Mouse (Mus musculus) bone marrow, adult 2 months (tissue): ENCODE measurements around the gene Nfix. TPM values are rescaled to one million over a fixed set of nuclear protein-coding genes. Genes with fewer than 3 reads are reported as not detected.

ENCODE experiments used
- H3K27ac ChIP-seq: fragments of 200-500 bp; 2 replicates; pipeline ENCODE4 v1.5.1; 2012; ENCODE audit warnings: low read depth, mild to moderate bottlenecking, control low read depth, inconsistent platforms, low read length; ENCODE audit not compliant: control insufficient read depth, poor library complexity, insufficient read depth
- H3K4me1 ChIP-seq: fragments of 200-500 bp; 2 replicates; pipeline ENCODE4 v1.6.1; 2011; ENCODE audit warnings: low read length; ENCODE audit not compliant: control insufficient read depth, insufficient read depth
- H3K4me3 ChIP-seq: fragments of 200-500 bp; replicated peaks from 2 replicates; pipeline ENCODE3; 2011; ENCODE audit warnings: mild to moderate bottlenecking, low read depth, low read length, control low read depth; ENCODE audit not compliant: control insufficient read depth
- CTCF ChIP-seq: fragments of 200-500 bp; IDR thresholded peaks from 2 replicates; pipeline ENCODE4 v1.5.1; 2011; ENCODE audit warnings: low read length, control low read depth; ENCODE audit not compliant: control insufficient read depth, insufficient read depth
- POLR2A ChIP-seq: fragments of 200-500 bp; IDR thresholded peaks from 2 replicates; pipeline ENCODE4 v1.6.1; 2011; ENCODE audit warnings: low read depth, mild to moderate bottlenecking, control low read depth, low read length, borderline replicate concordance; ENCODE audit not compliant: control insufficient read depth
- WGBS: fragments of 180-500 bp; shearing (Covaris S2); methylation state at CpG from one replicate; pipeline ENCODE4 v1.1.7; 2018; 5-methylcytosine and 5-hydroxymethylcytosine counted together
- polyA plus RNA-seq: library from polyadenylated mRNA; stranded (reverse); fragments of >200 nt; gene quantifications from 2 replicates; pipeline ENCODE4 v1.2.4, GENCODE M21; 2011; ENCODE audit warnings: low replicate concordance; ENCODE audit not compliant: missing spikeins, insufficient read depth, insufficient read length

Gene Nfix
- polyA plus RNA-seq, 1 experiment, result 20.6 TPM

- peak overlapping the region; percentile 66 for H3K4me3 ChIP-seq
- under 1% methylated on average over 47 of the region's 47 CpGs for WGBS
- no peak for TF ChIP-seq CTCF
- no peak for TF ChIP-seq POLR2A
- H3K4me1 ChIP-seq, result peaks cover 4% of the 10 kb centered on the region; the same call in 1 of the 2 replicates
- H3K27ac ChIP-seq, result no peak overlapping the region
Measured at GRCm38 (mm10) chr8:84689091-84689915, 110.8 kb downstream of the Nfix start.

- TF ChIP-seq CTCF, result no peak
- peak; percentile 69; the same call in 1 of the 2 replicates for TF ChIP-seq POLR2A
- peaks cover 4% of the 10 kb centered on the region; the same call in 1 of the 2 replicates for H3K4me1 ChIP-seq
- H3K27ac ChIP-seq, result peak within 1 kb of the TSS; percentile 89
- peak within 1 kb of the TSS; percentile 78 for H3K4me3 ChIP-seq
- WGBS, result under 1% methylated on average over 37 of the region's 37 CpGs
Measured at GRCm38 (mm10) chr8:84687705-84688100, 112.4 kb downstream of the Nfix start, which contains the start of gene Nacc1. Nacc1 (minus strand) TSS chr8:84687862.

GRCm38 (mm10) chr8:84687003-84687704 lies 113.0 kb downstream of the Nfix start:
- Histone ChIP-seq H3K4me1 (peaks cover 4% of the 10 kb centered on the region; the same call in 1 of the 2 replicates), H3K4me3 (peak overlapping the region; percentile 78), H3K27ac (peak overlapping the region; percentile 89)
- 1% methylated on average over 60 of the region's 62 CpGs for WGBS
- TF ChIP-seq POLR2A (no peak), CTCF (no peak)

GRCm38 (mm10) chr8:84686191-84687002 lies 113.7 kb downstream of the Nfix start, which contains the start of gene Trmt1:
Trmt1 (plus strand) TSS chr8:84686307.
- H3K27ac ChIP-seq, result peak within 1 kb of the TSS; percentile 85
- no peak for TF ChIP-seq CTCF
- TF ChIP-seq POLR2A, result no peak
- WGBS, result 4% methylated on average over 20 of the region's 20 CpGs
- H3K4me1 ChIP-seq, result peaks cover 4% of the 10 kb centered on the region; the same call in 1 of the 2 replicates
- peak within 1 kb of the TSS; percentile 78 for H3K4me3 ChIP-seq

GRCm38 (mm10) chr8:84684537-84684936 lies 115.6 kb downstream of the Nfix start:
- peaks cover 4% of the 10 kb centered on the region; the same call in 1 of the 2 replicates for H3K4me1 ChIP-seq
- H3K4me3 ChIP-seq, result no peak overlapping the region
- H3K27ac ChIP-seq, result no peak overlapping the region
- 59% methylated on average over 3 of the region's 3 CpGs for WGBS
- TF ChIP-seq CTCF (no peak), POLR2A (no peak)

- H3K4me3 ChIP-seq, result no peak overlapping the region
- no peak overlapping the region for H3K27ac ChIP-seq
- peaks cover 4% of the 10 kb centered on the region; the same call in 1 of the 2 replicates for H3K4me1 ChIP-seq
- WGBS, result 33% methylated on average over 2 of the region's 2 CpGs
- TF ChIP-seq CTCF (no peak), POLR2A (no peak)
Measured at GRCm38 (mm10) chr8:84682257-84682656, 117.9 kb downstream of the Nfix start.

GRCm38 (mm10) chr8:84681476-84681875 lies 118.7 kb downstream of the Nfix start:
- H3K4me1 ChIP-seq, result peaks cover 2% of the 10 kb centered on the region; the same call in 1 of the 2 replicates
- no peak overlapping the region for H3K27ac ChIP-seq
- WGBS, result 71% methylated on average over 2 of the region's 2 CpGs

More at GRCm38 (mm10) chr8:84681476-84681875, 118.7 kb downstream of the Nfix start:
- no peak overlapping the region for H3K4me3 ChIP-seq
- TF ChIP-seq CTCF, result no peak
- no peak for TF ChIP-seq POLR2A
